Mouse (Mus musculus): ENCODE data around the gene Sumf1. TPM values are rescaled to one million over a fixed set of nuclear protein-coding genes. Genes with fewer than 3 reads are reported as not detected.

The Sumf1 gene
- polyA plus RNA-seq, 1 experiment from 2014 or later, result 19.4 TPM

DNA sequence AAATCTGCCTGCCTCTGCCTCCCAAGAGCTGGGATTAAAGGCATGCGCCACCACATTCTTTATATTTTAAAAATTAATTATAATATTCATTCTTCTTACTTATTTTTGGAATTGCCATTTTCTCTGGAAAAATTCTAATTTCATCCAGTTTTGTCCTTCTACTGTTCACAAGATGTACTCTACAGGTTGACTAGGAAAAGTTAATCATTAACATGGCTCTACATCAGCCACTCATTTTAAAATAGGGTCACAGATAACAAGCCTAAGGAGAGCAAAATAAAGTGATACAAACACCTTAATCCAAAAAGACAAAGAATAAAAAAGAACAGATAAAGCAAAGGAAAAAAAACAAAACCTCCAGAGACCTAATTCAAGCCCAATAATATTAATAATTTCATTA lies 70.4 kb downstream of the Sumf1 start:
- H3K4me3 ChIP-seq, result no peak overlapping the region

DNA sequence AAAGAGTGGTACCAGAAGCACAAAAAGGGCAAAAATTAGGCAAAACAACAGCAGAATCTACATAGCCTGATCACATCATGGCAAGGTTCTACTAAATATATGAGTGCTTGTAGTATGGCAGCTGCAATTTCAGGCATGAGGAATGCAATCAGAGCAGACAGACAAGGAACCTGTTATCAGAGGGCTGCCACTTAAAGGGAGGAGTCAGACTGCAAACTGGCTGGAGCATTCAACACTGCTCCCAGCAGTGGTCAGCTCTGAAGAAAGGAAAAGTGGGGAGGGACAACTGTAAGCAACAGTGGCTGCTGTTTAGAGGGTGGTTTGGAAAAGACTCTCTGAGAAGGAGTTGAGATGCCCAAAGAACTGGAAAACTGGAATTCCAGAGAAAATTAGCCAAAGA lies 73.7 kb downstream of the Sumf1 start:
- peak overlapping the region; percentile 2; the same call in 1 of the 2 replicates for H3K4me2 ChIP-seq
- H3K27ac ChIP-seq, result peak overlapping the region; percentile 57
- no peak overlapping the region for H3K9ac ChIP-seq
- no peak; the same call in 1 of the 2 replicates for ATAC-seq (replicated peaks; ENCODE audit: insufficient number of reproducible peaks, insufficient read depth, low FRiP score, low read depth)
- no peaks in the 10 kb centered on the region for H3K27me3 ChIP-seq
- H3K9me3 ChIP-seq (replicated peaks), result no peaks in the 10 kb centered on the region
- H3K36me3 ChIP-seq, result no peaks in the 10 kb centered on the region
- no peak overlapping the region for H3K4me3 ChIP-seq
- peaks cover 29% of the 10 kb centered on the region for H3K4me1 ChIP-seq (replicated peaks)

More for the DNA sequence above, 70.4 kb downstream of the Sumf1 start:
- Histone ChIP-seq H3K4me1 (replicated peaks) (peaks cover 23% of the 10 kb centered on the region), H3K27me3 (no peaks in the 10 kb centered on the region), H3K9ac (no peak overlapping the region), H3K4me2 (no peak overlapping the region), H3K27ac (no peak overlapping the region), H3K9me3 (replicated peaks) (no peaks in the 10 kb centered on the region), H3K36me3 (no peaks in the 10 kb centered on the region)
- WGBS, result 92% methylated on average over 1 of the region's 1 CpGs
- ATAC-seq (replicated peaks; ENCODE audit: insufficient number of reproducible peaks, insufficient read depth, low FRiP score, low read depth), result no peak

DNA sequence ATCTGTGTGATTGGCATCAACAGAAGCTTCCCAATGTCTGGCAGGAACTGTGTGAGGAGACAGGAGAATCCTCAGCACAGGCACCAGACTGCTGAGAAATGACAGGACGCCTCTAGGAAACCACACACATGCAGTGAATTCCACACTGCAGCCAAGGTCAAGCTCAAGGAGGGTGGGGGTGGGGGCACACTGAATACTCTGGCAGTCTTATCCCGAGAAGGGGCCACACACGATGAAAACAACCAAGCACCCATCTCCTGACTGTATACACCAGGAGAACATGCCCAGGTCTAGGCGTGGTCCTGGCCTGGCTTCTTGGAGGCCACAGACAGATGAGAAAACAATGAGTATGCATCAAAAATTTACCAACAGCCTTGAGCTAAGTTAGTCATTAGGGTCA lies 75.0 kb downstream of the Sumf1 start:
- peaks cover 29% of the 10 kb centered on the region for H3K4me1 ChIP-seq (replicated peaks)

DNA sequence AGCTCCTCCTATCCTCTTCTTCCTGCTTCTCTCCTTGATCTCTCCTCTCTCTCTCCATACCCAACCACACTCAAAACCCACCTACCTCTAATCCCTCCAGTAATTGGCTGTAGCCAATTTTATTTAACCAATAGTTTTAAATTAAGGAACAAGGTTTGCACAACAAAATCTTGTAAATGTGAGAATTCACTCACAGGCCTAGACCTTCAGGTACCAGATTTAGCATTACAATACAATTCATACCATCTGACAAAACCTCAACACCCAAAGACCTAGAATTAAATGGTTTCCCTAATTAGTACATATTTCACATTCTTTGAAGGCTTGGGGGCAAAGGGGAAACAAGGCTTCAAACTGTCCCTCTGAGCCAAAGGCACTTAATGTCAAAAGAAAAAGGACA lies 78.0 kb downstream of the Sumf1 start:
- H3K36me3 ChIP-seq, result no peaks in the 10 kb centered on the region
- no peak overlapping the region for H3K4me2 ChIP-seq
- ATAC-seq (replicated peaks; ENCODE audit: insufficient number of reproducible peaks, insufficient read depth, low FRiP score, low read depth), result no peak
- H3K4me1 ChIP-seq (replicated peaks), result peaks cover 44% of the 10 kb centered on the region
- H3K27ac ChIP-seq, result no peak overlapping the region
- no peaks in the 10 kb centered on the region for H3K9me3 ChIP-seq (replicated peaks)
- no peak overlapping the region for H3K4me3 ChIP-seq
- H3K9ac ChIP-seq, result no peak overlapping the region
- no peaks in the 10 kb centered on the region for H3K27me3 ChIP-seq

More for the DNA sequence above, 75.0 kb downstream of the Sumf1 start:
- Histone ChIP-seq H3K27ac (peak overlapping the region; percentile 57), H3K27me3 (no peaks in the 10 kb centered on the region), H3K9me3 (replicated peaks) (no peaks in the 10 kb centered on the region), H3K36me3 (no peaks in the 10 kb centered on the region), H3K4me2 (no peak overlapping the region), H3K9ac (no peak overlapping the region), H3K4me3 (no peak overlapping the region)
- no peak for ATAC-seq (replicated peaks; ENCODE audit: insufficient number of reproducible peaks, insufficient read depth, low FRiP score, low read depth)
- 34% methylated on average over 4 of the region's 4 CpGs for WGBS

DNA sequence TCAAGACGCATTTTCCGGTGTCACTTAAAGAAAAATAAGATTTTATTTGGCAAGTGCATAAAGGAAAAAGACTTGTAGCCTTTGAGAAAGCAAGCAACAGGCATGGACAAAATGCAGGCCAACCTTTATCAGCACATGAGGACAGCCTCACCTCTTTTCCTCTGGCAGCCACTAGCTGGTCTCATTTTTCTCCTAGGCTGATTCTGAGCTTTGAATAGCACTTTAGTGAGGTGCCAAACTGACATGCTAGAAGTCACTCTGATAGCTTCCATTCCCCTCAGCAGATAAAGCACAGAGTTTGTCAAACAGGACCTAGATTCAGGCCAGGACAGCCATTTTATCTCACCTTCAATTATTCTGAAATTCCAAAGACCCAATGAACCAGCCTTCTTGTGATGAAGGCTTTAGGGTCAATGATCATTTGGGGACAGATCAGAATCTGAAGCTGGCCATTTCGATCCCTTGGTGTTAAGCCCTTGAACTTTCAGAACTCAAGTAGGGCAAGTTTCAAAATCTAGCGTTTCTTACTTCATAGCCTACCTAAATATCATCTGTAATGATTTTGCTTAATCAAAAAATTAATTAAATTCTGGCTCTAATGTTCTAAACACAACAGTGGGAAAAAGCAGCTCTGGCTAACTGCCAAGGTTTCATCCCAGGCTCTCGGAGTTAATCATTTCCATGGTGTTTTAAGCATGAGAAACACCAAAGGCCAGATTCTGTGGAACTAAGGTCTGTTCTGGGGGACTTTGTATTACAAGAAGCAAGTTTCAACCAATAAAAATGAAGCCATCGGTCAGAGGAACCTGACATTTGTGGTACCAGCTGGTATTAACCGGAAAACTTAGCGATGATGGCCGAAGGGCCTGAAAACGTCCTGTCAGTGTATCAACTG lies 83.2 kb downstream of the Sumf1 start:
- H3K36me3 ChIP-seq, result no peaks in the 10 kb centered on the region
- peak overlapping the region; percentile 59 for H3K27ac ChIP-seq
- 66% methylated on average over 10 of the region's 10 CpGs for WGBS
- no peak overlapping the region for H3K4me3 ChIP-seq
- H3K27me3 ChIP-seq, result no peaks in the 10 kb centered on the region
- no peak overlapping the region for H3K9ac ChIP-seq
- peak; percentile 62; the same call in 1 of the 2 replicates for ATAC-seq (replicated peaks; ENCODE audit: insufficient number of reproducible peaks, insufficient read depth, low FRiP score, low read depth)
- H3K9me3 ChIP-seq (replicated peaks), result no peaks in the 10 kb centered on the region
- H3K4me2 ChIP-seq, result no peak overlapping the region
- H3K4me1 ChIP-seq (replicated peaks), result peaks cover 28% of the 10 kb centered on the region

DNA sequence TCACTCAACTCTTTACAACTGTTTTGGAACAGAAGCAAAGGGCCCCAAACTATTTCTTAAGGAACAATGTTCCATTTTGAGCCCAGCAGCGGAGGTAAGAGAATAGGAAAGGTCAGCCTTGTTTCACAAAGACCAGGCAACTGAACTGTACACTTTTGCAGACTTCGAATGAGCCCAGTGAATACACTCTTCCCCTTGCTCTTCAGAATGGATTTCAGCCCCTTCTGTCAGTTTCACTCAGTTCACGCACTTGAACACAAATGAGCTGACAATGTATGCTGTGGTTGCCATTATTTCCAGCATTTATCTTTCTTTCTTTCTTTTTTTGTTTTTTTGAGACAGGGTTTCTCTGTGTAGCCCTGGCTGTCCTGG lies 86.5 kb downstream of the Sumf1 start:
- no peak for ATAC-seq (replicated peaks; ENCODE audit: insufficient number of reproducible peaks, insufficient read depth, low FRiP score, low read depth)
- H3K36me3 ChIP-seq, result no peaks in the 10 kb centered on the region
- H3K27me3 ChIP-seq, result no peaks in the 10 kb centered on the region
- peak overlapping the region; percentile 22; the same call in 1 of the 2 replicates for H3K4me2 ChIP-seq
- peaks cover 24% of the 10 kb centered on the region for H3K4me1 ChIP-seq (replicated peaks)
- H3K27ac ChIP-seq, result no peak overlapping the region
- no peaks in the 10 kb centered on the region for H3K9me3 ChIP-seq (replicated peaks)
- H3K9ac ChIP-seq, result no peak overlapping the region
- no peak overlapping the region for H3K4me3 ChIP-seq
- 73% methylated on average over 3 of the region's 3 CpGs for whole genome bisulfite sequencing

DNA sequence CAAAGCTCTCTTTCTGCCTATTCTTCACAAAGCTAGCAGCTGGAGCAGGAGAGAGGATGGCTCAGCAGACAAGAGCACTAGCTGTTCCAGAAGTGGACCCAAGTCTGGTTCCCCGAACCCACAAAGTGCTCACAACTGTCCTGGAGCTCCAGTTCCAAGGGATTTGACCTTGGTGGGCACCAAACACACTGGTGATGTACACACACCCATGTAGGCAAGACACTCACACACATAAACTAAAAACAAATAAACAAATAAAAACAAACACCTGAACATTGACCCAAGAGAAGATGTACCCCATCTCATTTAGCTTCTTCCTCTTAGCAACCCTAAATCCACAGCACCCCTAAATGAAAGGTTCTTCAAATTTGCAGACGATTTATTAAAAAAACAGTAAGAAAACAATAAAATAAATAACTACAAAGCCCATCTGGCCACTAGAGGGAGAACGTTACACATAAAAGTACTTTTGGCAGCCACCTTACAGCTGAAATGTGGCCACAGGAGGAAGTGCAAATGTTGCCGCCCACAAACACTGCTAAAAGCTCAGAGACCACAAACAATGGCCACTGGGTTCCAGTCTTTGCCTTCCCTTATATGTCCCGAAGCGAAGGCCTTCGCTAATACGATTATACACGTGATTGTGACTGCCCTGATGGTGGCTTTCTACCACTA lies 87.1 kb downstream of the Sumf1 start:
- H3K4me1 ChIP-seq (replicated peaks), result peaks cover 20% of the 10 kb centered on the region
- ATAC-seq (replicated peaks; ENCODE audit: insufficient number of reproducible peaks, insufficient read depth, low FRiP score, low read depth), result no peak
- H3K9ac ChIP-seq, result no peak overlapping the region
- H3K9me3 ChIP-seq (replicated peaks), result no peaks in the 10 kb centered on the region
- WGBS, result 16% methylated on average over 9 of the region's 9 CpGs
- H3K4me3 ChIP-seq, result no peak overlapping the region
- peak overlapping the region; percentile 22; the same call in 1 of the 2 replicates for H3K4me2 ChIP-seq
- H3K36me3 ChIP-seq, result no peaks in the 10 kb centered on the region
- H3K27ac ChIP-seq, result no peak overlapping the region
- H3K27me3 ChIP-seq, result no peaks in the 10 kb centered on the region

DNA sequence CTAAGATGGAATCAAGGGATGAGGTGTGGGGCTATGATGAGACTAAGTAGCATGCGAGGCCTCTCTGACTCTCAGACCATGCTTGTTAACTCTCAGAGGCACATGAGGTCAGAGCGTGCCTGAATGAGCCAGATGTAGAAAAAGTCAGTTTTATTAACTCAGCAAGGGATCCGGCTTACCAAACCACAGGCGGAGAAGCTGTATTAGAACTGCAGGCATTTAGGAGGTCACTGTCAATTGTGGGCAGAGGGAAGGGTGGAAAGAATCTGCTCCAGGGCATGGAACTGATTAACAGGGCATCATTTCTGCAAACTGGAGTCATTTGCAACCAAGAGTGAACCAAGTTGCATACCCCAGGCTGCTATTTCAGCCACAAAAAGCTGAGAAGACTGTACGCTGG lies 89.9 kb downstream of the Sumf1 start:
- Histone ChIP-seq H3K4me1 (replicated peaks) (peaks cover 4% of the 10 kb centered on the region; the same call in 1 of the 2 replicates), H3K27ac (no peak overlapping the region), H3K36me3 (no peaks in the 10 kb centered on the region), H3K4me2 (no peak overlapping the region), H3K9me3 (replicated peaks) (no peaks in the 10 kb centered on the region), H3K9ac (no peak overlapping the region), H3K4me3 (no peak overlapping the region), H3K27me3 (no peaks in the 10 kb centered on the region)
- 82% methylated on average over 5 of the region's 5 CpGs for WGBS
- ATAC-seq (replicated peaks; ENCODE audit: insufficient number of reproducible peaks, insufficient read depth, low FRiP score, low read depth), result no peak

DNA sequence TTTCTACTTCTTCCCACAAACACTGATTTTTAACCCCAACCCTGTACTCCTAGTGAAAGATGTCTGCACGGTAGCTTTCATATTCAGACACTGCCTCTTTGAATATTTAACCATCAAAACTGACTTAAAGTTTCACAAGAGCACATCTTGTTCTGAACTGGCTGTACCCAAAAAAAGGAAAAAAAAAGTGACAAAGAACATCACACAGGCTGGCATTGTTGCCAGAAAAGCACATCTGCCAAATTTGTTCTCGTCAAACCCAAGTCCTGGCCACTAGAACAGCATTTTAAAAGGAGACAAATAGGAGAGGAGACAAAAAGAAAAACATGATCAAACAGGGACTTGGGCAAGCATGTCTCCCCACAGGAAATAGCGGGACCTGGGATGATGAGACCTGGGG lies 91.9 kb downstream of the Sumf1 start:
- Histone ChIP-seq H3K9me3 (replicated peaks) (no peaks in the 10 kb centered on the region), H3K27ac (no peak overlapping the region), H3K4me3 (no peak overlapping the region), H3K4me2 (no peak overlapping the region), H3K27me3 (no peaks in the 10 kb centered on the region), H3K9ac (no peak overlapping the region), H3K4me1 (replicated peaks) (0 out of 2 replicates have a peak, but pooled peaks cover under 1% of the 10 kb centered on the region), H3K36me3 (no peaks in the 10 kb centered on the region)
- ATAC-seq (replicated peaks; ENCODE audit: insufficient number of reproducible peaks, insufficient read depth, low FRiP score, low read depth), result no peak
- 81% methylated on average over 3 of the region's 3 CpGs for WGBS

DNA sequence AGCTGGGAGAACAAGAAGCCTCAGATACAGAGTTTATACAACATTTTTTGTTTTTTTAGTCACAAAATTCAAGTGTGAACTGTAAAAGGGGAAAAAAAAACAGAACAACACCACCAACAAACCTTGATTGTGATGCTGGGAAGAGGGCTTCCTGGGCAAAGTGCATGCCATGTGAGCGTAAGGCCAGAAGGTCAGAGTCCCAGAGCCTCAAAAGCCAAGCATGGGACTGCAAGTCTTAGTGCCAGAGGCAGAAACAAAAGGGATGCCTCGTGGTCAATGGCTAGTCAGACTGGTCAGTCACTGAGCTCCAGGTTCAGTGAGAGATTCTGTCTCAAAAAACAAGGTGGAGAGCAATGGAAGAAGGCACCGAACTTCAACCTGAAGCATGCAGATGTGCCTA lies 92.7 kb downstream of the Sumf1 start:
- 77% methylated on average over 3 of the region's 3 CpGs for WGBS
- H3K9me3 ChIP-seq (replicated peaks), result no peaks in the 10 kb centered on the region
- no peaks in the 10 kb centered on the region for H3K4me1 ChIP-seq (replicated peaks)
- H3K27ac ChIP-seq, result no peak overlapping the region
- no peaks in the 10 kb centered on the region for H3K36me3 ChIP-seq
- no peak overlapping the region for H3K9ac ChIP-seq
- no peak for ATAC-seq (replicated peaks; ENCODE audit: insufficient number of reproducible peaks, insufficient read depth, low FRiP score, low read depth)
- no peak overlapping the region for H3K4me3 ChIP-seq
- no peaks in the 10 kb centered on the region for H3K27me3 ChIP-seq
- H3K4me2 ChIP-seq, result no peak overlapping the region

DNA sequence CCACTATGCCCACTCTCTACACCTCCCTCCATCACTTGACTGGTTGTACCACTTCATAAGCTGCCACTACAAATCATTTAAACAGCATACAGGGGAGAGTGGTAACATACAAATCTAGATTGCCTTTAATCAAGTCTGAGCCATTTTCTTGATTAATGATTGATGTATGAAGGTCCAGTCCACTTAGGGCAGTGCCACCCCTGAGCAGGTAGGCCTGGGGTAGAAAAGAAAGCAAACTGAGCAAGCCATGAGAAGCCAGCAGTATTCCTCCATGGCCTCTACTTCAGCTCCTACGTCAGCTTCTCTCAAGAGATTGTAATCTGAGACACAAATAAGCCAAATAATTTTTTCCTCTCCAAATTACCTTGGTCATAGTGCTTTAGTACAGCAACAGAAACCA lies 94.1 kb downstream of the Sumf1 start:
- H3K27ac ChIP-seq, result no peak overlapping the region
- H3K4me3 ChIP-seq, result no peak overlapping the region
- H3K4me2 ChIP-seq, result no peak overlapping the region
- no peak for ATAC-seq (replicated peaks; ENCODE audit: insufficient number of reproducible peaks, insufficient read depth, low FRiP score, low read depth)
- 59% methylated on average over 1 of the region's 1 CpGs for WGBS
- H3K4me1 ChIP-seq (replicated peaks), result no peaks in the 10 kb centered on the region
- no peaks in the 10 kb centered on the region for H3K9me3 ChIP-seq (replicated peaks)
- H3K9ac ChIP-seq, result no peak overlapping the region
- no peaks in the 10 kb centered on the region for H3K36me3 ChIP-seq
- no peaks in the 10 kb centered on the region for H3K27me3 ChIP-seq
